Mouse (Mus musculus) liver, embryonic 16.5 days (tissue): Measurements from ENCODE around the gene Cfap54. TPM values are rescaled to one million over a fixed set of nuclear protein-coding genes. Genes with fewer than 3 reads are reported as not detected.

Experiments
- ATAC-seq: fragments of 200-750 bp; cut with Nextera tagmentation; 2 replicates; pipeline ENCODE4 v1.8.0; 2017; ENCODE audit warnings: low read depth, mild to moderate bottlenecking, moderate number of reproducible peaks, moderate library complexity
- H3K27ac ChIP-seq: fragments of 300-500 bp; sonication (generic); 2 replicates; pipeline ENCODE4 v1.5.1; 2014; ENCODE audit warnings: mild to moderate bottlenecking, low read length
- H3K27me3 ChIP-seq: fragments of 300-500 bp; sonication (generic); 2 replicates; pipeline ENCODE4 v1.6.1; 2014; ENCODE audit warnings: low read depth, low read length, mixed read lengths; ENCODE audit not compliant: control insufficient read depth, insufficient read depth
- H3K36me3 ChIP-seq: fragments of 300-500 bp; sonication (generic); 2 replicates; pipeline ENCODE4 v1.6.1; 2014; ENCODE audit warnings: mild to moderate bottlenecking; ENCODE audit not compliant: control insufficient read depth, insufficient read depth
- H3K4me1 ChIP-seq: fragments of 300-500 bp; sonication (generic); 2 replicates; pipeline ENCODE4 v1.6.1; 2014; ENCODE audit warnings: low read depth, low read length, mixed read lengths; ENCODE audit not compliant: control insufficient read depth
- H3K4me2 ChIP-seq: fragments of 300-500 bp; sonication (generic); 2 replicates; pipeline ENCODE4 v1.6.1; 2014; ENCODE audit warnings: low read depth, low read length, mixed read lengths
- H3K4me3 ChIP-seq: fragments of 300-500 bp; sonication (generic); 2 replicates; pipeline ENCODE4 v1.5.1; 2014; ENCODE audit warnings: low read depth, mild to moderate bottlenecking, low read length
- H3K9ac ChIP-seq: fragments of 300-500 bp; sonication (generic); 2 replicates; pipeline ENCODE4 v1.6.1; 2014; ENCODE audit warnings: low read depth, low read length
- H3K9me3 ChIP-seq: fragments of 300-500 bp; sonication (generic); replicated peaks from 2 replicates; pipeline ENCODE4 v1.6.1; 2016; ENCODE audit warnings: low read length; ENCODE audit not compliant: control insufficient read depth
- WGBS: fragments of 180-500 bp; shearing (Covaris S2); extraction: QIAGEN DNeasy Blood & Tissue Kit; methylation state at CpG from one replicate; pipeline ENCODE4 v1.1.7; 2014; ENCODE audit not compliant: insufficient replicate concordance; 5-methylcytosine and 5-hydroxymethylcytosine counted together
- polyA plus RNA-seq: library from polyadenylated mRNA; unstranded; fragments of >200 nt; fragmentation: Nextera tagmentation; extraction: Ambion mirVana; gene quantifications from 2 replicates; pipeline ENCODE4 v1.2.1, GENCODE M21; 2015

Cfap54 gene
- polyA plus RNA-seq, 1 experiment from 2014 or later, result not detected

DNA sequence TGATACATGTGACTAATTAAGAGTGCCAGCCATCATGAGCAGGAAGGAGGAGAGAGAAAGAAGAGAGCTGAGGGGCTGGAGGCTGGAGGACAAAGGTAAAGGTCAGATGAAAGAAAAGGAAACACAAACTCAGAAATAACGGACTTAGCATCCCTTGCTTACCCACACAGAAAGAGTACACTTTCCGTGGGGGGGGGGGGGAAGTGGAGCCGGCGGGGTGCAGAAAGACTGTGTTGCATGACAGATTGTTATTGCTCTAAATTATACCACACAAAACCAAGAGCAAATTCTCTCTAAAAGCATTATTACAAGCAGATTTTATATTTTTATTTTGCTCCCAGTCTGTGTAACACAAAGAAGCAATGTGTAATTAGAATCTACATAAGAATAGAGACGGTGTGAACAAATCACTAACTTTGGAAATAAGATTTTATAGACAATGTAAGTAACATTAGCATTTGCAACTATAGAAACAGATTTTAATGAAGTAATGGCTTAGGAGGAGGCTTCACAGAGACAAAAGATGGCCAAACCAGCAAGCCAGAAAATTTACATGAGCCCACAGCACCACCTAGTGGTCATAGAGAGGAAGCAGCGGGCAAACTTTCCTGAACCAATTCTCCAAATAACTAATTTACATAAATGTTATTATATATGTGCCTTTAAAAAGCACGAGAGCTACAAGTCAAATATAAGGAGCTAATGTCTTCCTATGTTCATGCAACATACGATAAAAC lies 67.2 kb downstream of the Cfap54 start:
- 42% methylated on average over 8 of the region's 8 CpGs for WGBS
- H3K4me1 ChIP-seq, result no peaks in the 10 kb centered on the region
- no peak for ATAC-seq
- H3K27ac ChIP-seq, result no peak overlapping the region
- no peak overlapping the region for H3K9ac ChIP-seq
- no peak overlapping the region for H3K4me3 ChIP-seq
- H3K36me3 ChIP-seq, result no peaks in the 10 kb centered on the region
- no peaks in the 10 kb centered on the region for H3K27me3 ChIP-seq
- no peaks in the 10 kb centered on the region for H3K9me3 ChIP-seq
- no peak overlapping the region for H3K4me2 ChIP-seq

DNA sequence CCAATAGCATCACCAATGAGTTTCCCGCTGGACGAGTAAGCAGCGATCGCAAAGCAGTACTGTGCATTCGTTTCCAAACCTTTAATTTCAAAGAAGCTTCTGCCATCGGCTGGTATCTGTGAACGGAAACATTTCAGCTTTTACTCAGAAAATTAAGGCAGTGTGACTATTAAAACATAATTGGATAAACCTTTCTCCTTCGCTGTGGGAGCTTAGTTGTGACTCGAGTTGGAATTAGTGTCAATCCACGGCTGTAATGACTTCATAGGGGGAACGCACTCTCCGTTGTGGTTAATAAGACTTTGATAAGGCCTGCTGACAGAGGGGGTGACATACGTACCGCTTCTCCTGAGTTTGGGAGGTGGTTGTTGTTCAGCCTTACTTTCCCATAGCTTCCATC lies 70.3 kb downstream of the Cfap54 start:
- Histone ChIP-seq H3K27me3 (no peaks in the 10 kb centered on the region), H3K4me3 (no peak overlapping the region), H3K36me3 (no peaks in the 10 kb centered on the region), H3K9ac (no peak overlapping the region), H3K27ac (no peak overlapping the region), H3K4me2 (no peak overlapping the region), H3K4me1 (no peaks in the 10 kb centered on the region), H3K9me3 (no peaks in the 10 kb centered on the region)
- no peak for ATAC-seq
- WGBS, result 69% methylated on average over 14 of the region's 14 CpGs

DNA sequence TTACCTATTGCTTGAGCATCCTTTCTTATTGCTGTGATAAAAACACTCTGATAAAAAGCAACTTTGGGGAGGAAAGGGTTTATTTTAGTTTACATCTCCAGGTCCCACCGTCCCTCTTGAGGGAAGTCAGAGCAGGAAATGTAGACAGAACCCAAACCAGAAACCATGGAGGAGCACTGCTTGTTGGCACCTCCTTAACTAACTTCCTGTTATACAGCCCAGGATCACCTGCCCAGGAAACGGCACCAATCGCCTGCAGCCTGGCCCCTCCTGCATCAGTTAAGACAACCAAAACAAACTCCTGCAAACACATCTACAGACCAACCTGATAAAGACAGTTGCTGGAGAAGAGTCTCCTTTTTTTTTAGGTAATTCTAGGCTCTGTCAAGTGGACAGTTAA lies 74.4 kb downstream of the Cfap54 start:
- no peak overlapping the region for H3K27ac ChIP-seq
- WGBS, result 7% methylated on average over 3 of the region's 3 CpGs
- no peak for ATAC-seq
- H3K4me1 ChIP-seq, result no peaks in the 10 kb centered on the region
- no peak overlapping the region for H3K9ac ChIP-seq
- no peak overlapping the region for H3K4me3 ChIP-seq
- H3K36me3 ChIP-seq, result no peaks in the 10 kb centered on the region
- H3K9me3 ChIP-seq, result no peaks in the 10 kb centered on the region
- no peak overlapping the region for H3K4me2 ChIP-seq
- H3K27me3 ChIP-seq, result no peaks in the 10 kb centered on the region

DNA sequence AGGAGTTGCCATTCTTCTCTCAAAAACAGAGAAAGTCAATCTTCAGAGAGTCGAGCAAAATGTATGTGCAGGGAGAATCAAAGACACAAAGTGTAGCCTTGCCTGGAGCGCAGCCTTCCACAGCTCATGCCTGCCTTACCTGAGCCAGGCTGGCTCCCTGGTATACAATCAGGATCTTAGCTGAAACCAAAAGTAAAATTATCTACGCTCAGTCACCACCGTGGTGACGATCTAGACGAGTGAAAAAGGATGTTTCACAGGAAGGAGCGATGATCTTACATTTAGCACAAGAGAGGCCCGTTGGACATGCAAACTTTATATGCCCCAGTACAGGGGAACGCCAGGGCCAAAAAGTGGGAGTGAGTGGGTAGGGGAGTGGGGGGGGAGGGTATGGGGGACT lies 75.0 kb downstream of the Cfap54 start:
- H3K4me1 ChIP-seq, result no peaks in the 10 kb centered on the region
- no peak overlapping the region for H3K4me2 ChIP-seq
- no peak overlapping the region for H3K27ac ChIP-seq
- no peaks in the 10 kb centered on the region for H3K9me3 ChIP-seq
- H3K9ac ChIP-seq, result no peak overlapping the region
- H3K36me3 ChIP-seq, result no peaks in the 10 kb centered on the region
- WGBS, result 40% methylated on average over 9 of the region's 9 CpGs
- no peak for ATAC-seq
- no peaks in the 10 kb centered on the region for H3K27me3 ChIP-seq
- H3K4me3 ChIP-seq, result no peak overlapping the region

DNA sequence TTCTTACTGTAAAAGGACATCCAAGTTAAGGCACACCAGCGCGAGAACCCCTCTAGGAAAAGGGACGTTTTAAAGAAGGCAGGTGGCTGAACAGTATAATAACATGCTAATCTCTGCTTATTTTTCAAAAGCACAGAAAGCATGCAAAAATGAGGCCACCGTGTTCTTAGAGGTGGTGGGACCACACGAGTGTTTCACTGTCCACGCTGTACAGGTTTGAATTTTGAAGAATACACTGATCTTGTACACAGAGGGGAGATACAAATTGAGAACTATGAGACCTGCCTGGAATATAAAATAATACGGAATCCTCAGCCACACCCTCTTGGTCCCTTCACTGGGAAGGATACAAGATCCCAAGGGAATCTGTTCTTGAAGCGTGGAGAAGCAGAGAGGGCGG lies 82.9 kb downstream of the Cfap54 start:
- no peak overlapping the region for H3K9ac ChIP-seq
- no peaks in the 10 kb centered on the region for H3K9me3 ChIP-seq
- no peak overlapping the region for H3K4me3 ChIP-seq
- whole genome bisulfite sequencing, result 73% methylated on average over 9 of the region's 9 CpGs
- no peak for ATAC-seq
- no peak overlapping the region for H3K4me2 ChIP-seq
- no peaks in the 10 kb centered on the region for H3K4me1 ChIP-seq
- no peaks in the 10 kb centered on the region for H3K27me3 ChIP-seq
- H3K27ac ChIP-seq, result no peak overlapping the region
- no peaks in the 10 kb centered on the region for H3K36me3 ChIP-seq

DNA sequence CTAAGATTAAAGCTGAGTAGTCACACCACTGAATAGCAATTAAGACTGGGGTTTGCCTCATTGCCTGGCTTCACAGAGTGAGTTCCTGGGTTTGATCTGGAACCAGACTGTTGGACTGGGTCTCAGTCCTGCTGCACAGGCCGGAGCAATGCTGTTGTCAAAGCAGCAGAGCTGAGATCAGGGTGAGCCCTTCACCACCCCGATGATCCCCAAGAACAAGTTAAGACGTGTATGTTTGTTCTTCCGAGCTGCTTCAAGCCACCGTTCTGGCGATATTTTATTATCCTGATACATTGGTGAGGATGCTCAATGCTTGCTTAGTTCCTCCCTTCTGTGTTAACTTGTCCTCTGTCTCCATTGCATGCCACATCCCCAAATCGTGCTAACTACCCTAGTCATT lies 86.2 kb downstream of the Cfap54 start:
- Histone ChIP-seq H3K27ac (no peak overlapping the region), H3K36me3 (no peaks in the 10 kb centered on the region), H3K4me3 (no peak overlapping the region), H3K9ac (no peak overlapping the region), H3K4me1 (no peaks in the 10 kb centered on the region), H3K27me3 (no peaks in the 10 kb centered on the region), H3K4me2 (no peak overlapping the region), H3K9me3 (no peaks in the 10 kb centered on the region)
- 72% methylated on average over 7 of the region's 7 CpGs for WGBS
- no peak for ATAC-seq

DNA sequence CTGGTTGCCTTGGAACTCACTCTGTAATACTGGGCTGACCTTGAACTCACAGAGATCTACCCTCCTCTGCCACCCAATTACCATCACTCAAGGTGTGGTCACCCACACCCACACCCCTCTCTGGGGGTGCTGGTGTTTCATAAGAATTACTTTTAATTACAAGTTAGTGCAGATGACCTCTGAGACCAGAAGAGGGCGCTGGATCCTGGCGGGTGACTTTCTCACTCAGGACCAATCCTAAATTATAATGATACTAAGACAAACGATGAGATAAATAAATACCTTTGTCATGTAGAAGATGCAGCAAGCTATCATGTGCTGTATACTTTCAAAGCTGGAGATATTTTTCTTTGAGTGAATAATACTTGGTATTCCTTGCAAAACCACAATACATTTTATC lies 87.1 kb downstream of the Cfap54 start:
- H3K27ac ChIP-seq, result no peak overlapping the region
- no peaks in the 10 kb centered on the region for H3K36me3 ChIP-seq
- H3K9ac ChIP-seq, result no peak overlapping the region
- no peaks in the 10 kb centered on the region for H3K9me3 ChIP-seq
- no peak overlapping the region for H3K4me3 ChIP-seq
- 38% methylated on average over 3 of the region's 3 CpGs for WGBS
- no peaks in the 10 kb centered on the region for H3K27me3 ChIP-seq
- no peak for ATAC-seq
- no peaks in the 10 kb centered on the region for H3K4me1 ChIP-seq
- no peak overlapping the region for H3K4me2 ChIP-seq

DNA sequence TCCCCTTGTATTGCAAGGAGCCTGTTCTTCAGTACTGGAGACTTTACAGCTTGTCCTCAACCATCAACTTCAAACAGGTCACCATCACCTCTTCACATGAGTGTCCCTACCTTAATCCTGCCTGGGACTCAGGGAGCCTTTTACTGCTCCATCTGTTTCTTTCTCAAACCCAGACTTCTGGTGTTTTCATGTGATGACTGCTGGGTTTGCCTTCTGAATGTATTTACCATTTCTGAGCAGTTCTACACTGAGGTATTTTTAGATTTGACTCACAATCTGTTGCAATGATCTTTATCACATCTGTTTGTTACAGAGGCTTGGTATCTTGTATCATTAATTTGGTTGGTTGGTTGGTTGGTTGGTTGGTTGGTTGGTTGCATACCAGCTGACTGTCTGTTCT lies 88.9 kb downstream of the Cfap54 start:
- H3K9me3 ChIP-seq, result no peaks in the 10 kb centered on the region
- no peaks in the 10 kb centered on the region for H3K27me3 ChIP-seq
- no peak overlapping the region for H3K9ac ChIP-seq
- ATAC-seq, result no peak
- H3K4me1 ChIP-seq, result no peaks in the 10 kb centered on the region
- H3K4me3 ChIP-seq, result no peak overlapping the region
- H3K27ac ChIP-seq, result no peak overlapping the region
- H3K36me3 ChIP-seq, result no peaks in the 10 kb centered on the region
- H3K4me2 ChIP-seq, result no peak overlapping the region

DNA sequence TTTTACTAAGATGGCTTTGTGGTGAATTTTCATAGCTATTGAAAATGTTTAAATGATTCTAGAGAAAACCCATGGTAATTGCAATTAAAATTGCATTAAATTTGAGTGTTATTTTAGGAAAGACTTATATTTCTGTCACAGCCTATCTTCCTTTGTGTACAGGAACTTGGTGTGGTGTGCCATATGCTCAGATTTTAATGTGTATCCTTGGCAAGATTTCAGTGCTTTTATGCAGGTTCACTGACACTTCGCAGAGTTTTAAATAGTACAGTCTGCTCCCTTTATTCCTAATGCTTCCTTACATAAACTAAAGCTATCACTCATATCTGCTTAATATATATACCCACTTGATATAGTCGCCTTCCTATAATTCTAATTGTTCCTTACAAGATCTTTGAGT lies 90.8 kb downstream of the Cfap54 start:
- no peak for ATAC-seq
- Histone ChIP-seq H3K27me3 (no peaks in the 10 kb centered on the region), H3K36me3 (no peaks in the 10 kb centered on the region), H3K4me1 (no peaks in the 10 kb centered on the region), H3K9me3 (no peaks in the 10 kb centered on the region), H3K4me3 (no peak overlapping the region), H3K4me2 (no peak overlapping the region), H3K27ac (no peak overlapping the region), H3K9ac (no peak overlapping the region)
- WGBS, result 63% methylated on average over 2 of the region's 2 CpGs
